Mouse (Mus musculus): ENCODE results near the gene Dnah7b.
"Not testable (repeated sequence)": the region's sequence is repeated elsewhere in the genome, so short reads cannot be mapped to it uniquely, and the experiment has no call there.

Dnah7b gene

GRCm38 (mm10) chr1:46325942-46326341 lies 259.8 kb downstream of the Dnah7b start:
- not testable (repeated sequence) for DNase-seq

GRCm38 (mm10) chr1:46345301-46345700 lies 279.2 kb downstream of the Dnah7b start:
- DNase-seq: not testable (repeated sequence)

DNA sequence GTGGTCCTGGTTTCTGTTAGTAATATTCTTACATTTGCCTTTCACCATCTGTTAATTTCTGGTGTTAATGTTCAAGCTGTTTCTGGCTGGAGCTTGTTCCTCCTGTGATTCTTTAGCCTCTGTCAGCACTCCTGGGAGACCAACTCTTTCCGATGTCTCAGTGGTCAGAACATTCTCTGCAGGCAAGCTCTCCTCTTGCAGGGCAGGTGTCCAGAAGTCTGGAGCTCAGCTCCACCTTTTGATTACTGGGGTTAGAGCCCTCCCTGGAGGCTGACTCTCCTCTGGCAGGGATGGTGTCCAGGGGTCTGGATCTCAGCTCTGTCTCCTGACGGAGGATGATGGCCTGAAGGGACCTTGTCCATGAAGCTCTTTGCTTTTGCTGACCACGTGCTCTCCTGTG lies 314.5 kb downstream of the Dnah7b start:
- not testable (repeated sequence) for DNase-seq

GRCm38 (mm10) chr1:46394681-46395297 lies 328.7 kb downstream of the Dnah7b start:
- DNase-seq: not testable (repeated sequence)

DNA sequence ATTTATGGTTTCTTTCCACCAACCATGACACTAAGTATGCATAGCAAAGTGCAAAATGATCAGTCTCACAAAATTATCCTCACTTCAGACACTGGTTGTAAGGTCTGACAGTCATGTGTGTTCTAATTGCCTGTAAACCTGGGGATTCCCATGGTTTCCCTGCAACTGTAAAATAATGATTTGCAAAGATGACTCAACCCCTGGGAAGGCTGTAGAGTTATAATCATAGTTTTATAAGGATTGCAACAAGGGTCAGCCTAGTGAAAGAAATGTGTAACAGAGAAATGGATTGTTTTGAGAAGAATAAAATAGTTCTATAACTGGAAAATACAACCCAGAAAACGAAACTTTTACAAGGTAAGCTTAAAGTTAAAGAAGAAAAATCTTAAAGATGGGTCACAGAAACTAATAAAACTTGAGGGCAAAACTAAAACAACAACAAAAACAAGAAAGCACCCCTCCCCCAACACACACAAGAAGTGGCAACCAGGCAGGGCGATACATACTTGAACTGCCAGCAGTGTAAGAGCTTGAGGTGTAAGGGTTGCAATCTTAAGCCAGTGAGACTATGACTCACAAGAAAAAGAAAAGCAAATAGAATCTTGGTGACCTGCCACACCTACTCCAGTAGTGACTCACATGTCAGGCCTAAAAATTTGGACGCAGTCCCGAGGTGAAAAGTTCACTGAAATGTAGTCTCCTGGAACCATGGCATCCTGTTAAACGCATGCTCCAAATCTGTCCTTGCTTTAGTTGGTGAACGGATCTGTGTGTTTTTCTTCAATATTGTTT lies 342.4 kb downstream of the Dnah7b start:
- DNase-seq: no peak

- DNase-seq: not testable (repeated sequence)
Measured at GRCm38 (mm10) chr1:46414798-46415197, 348.7 kb downstream of the Dnah7b start.

DNA sequence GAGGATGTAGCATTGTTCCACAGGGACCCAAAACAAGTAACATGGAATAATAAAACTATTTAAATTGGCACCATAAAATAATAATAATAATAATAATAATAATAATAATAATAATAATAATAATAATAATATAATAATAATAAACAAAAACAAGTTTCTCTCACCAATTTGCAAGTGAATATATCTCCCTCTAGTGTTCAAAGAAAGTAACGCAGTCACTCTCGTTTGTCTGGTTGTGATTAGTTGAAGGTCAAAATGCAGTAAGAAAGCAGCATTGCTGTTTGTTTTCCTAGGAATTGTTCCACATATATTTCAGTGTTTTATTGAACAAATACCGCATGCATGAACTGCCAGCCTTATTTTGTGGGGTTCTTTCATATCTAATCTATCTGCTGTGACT lies 350.8 kb downstream of the Dnah7b start:
- not testable (repeated sequence) for DNase-seq

DNA sequence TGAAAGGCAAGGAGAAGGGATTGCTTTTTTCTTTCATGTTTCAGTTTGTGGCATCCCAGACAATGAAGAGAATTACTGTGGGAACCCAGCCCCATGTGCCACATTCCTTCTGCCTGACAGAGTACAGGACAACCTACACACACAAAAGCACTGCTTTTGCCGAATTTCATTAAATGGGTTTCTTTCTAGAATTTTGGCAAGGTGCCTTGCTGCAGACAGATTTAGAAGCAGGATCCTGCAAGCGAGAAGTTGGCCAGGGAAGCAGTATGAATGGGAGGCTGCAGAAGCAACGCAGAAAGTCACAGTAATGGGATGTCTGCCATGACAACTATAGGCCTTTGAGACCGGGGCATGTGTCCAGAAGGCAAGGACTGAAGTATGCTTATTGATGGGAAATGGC lies 352.9 kb downstream of the Dnah7b start:
- DNase-seq: not testable (repeated sequence)

Measured in right cerebral cortex, postnatal 25 days (tissue).